Comparison of ENCODE assay signal across 8 mouse cellular contexts in genomic region chr12:108915893-108916292, GRCm38 (mm10). TPM values are rescaled to one million over a fixed set of nuclear protein-coding genes. Genes with fewer than 3 reads are reported as not detected.
DNase-seq lines count a peak whose midpoint lies in the region; ATAC-seq and TF ChIP-seq lines count a peak whose summit lies in the region.

No protein-coding gene starts in this region.

- no peak overlapping the region for H3K4me2 ChIP-seq in forebrain, embryonic 16.5 days (ENCODE audit: low read length)

- no peaks in the 10 kb centered on the region for H3K9me3 ChIP-seq in forebrain, embryonic 16.5 days (ENCODE audit: control insufficient read depth, low read length)

- WGBS in forebrain, embryonic 16.5 days = 9% methylated on average over 6 of the region's 6 CpGs
- WGBS in olfactory bulb, adult 2 months = 26% methylated on average over 6 of the region's 6 CpGs

- no peak overlapping the region for H3K4me3 ChIP-seq in forebrain, embryonic 16.5 days (replicated peaks; ENCODE audit: low read length)
- H3K4me3 ChIP-seq in left cerebral cortex, adult 2 months = no peak overlapping the region
- no peak overlapping the region for H3K4me3 ChIP-seq in olfactory bulb, adult 2 months (ENCODE audit: insufficient read depth, low read depth, low read length)

- TF ChIP-seq POLR2A in olfactory bulb, adult 2 months (IDR thresholded peaks at IDR 0.05; ENCODE audit: insufficient read depth, low read depth, low read length) = no peak

- peak; percentile 55 to 69 for DNase-seq in kidney, postnatal 4 days
- DNase-seq in kidney, postnatal 36 days = no peak
- DNase-seq in left cerebral cortex, adult 2 months (ENCODE audit: extremely low spot score in 1 of 2, low spot score in 2 of 2) = peak; percentile 55 to 61
- DNase-seq in adrenal gland, adult (ENCODE audit: inconsistent age in 2 of 2, low spot score in 1 of 2) = no peak
- no peak for DNase-seq in adrenal gland, adult 18-20 months (ENCODE audit: low spot score in 2 of 2)
- no peak for DNase-seq in T-cell, adult 2 months (ENCODE audit: low spot score)

- H3K4me1 ChIP-seq in forebrain, embryonic 16.5 days (replicated peaks; ENCODE audit: control insufficient read depth, insufficient read depth, low read length) = peaks cover 35% of the 10 kb centered on the region
- peaks cover 37% of the 10 kb centered on the region for H3K4me1 ChIP-seq in olfactory bulb, adult 2 months (ENCODE audit: control insufficient read depth, insufficient read depth, low read length)

- no peak overlapping the region for H3K27ac ChIP-seq in forebrain, embryonic 16.5 days (ENCODE audit: low read length)
- peak overlapping the region; percentile 72 for H3K27ac ChIP-seq in left cerebral cortex, adult 2 months
- peak overlapping the region; percentile 63 for H3K27ac ChIP-seq in olfactory bulb, adult 2 months (ENCODE audit: insufficient read depth, low read depth, low read length)

- no peaks in the 10 kb centered on the region for H3K36me3 ChIP-seq in forebrain, embryonic 16.5 days (ENCODE audit: control insufficient read depth, insufficient read depth)

- TF ChIP-seq CTCF in left cerebral cortex, adult 2 months (IDR thresholded peaks at IDR 0.05) = no peak
- no peak for TF ChIP-seq CTCF in olfactory bulb, adult 2 months (IDR thresholded peaks at IDR 0.05; ENCODE audit: insufficient read depth, low read depth, low read length)

- peak; percentile 79 for ATAC-seq in forebrain, embryonic 16.5 days

- intact Hi-C loops in left cerebral cortex, adult 2 months (cut with DNase I) = no loop called here

- no peaks in the 10 kb centered on the region for H3K27me3 ChIP-seq in forebrain, embryonic 16.5 days (replicated peaks; ENCODE audit: control insufficient read depth, insufficient read depth, low read length)

- H3K9ac ChIP-seq in forebrain, embryonic 16.5 days (replicated peaks; ENCODE audit: low read depth, low read length) = no peak overlapping the region

RNA-seq across cellular contexts. Expression of gene Wars, which starts 21.9 kb away (rescaled TPM):
- polyA plus RNA-seq in forebrain, embryonic 16.5 days (2015; fragmentation: Nextera tagmentation; extraction: Ambion mirVana) = 113 and 114 TPM in 2 replicates
- total RNA-seq in left cerebral cortex, adult 2 months (2021) = 10 to 100 TPM; 84.8 to 86.0 TPM
- polyA plus RNA-seq in olfactory bulb, adult 2 months (2012; ENCODE audit: insufficient read depth, insufficient read length, low replicate concordance, missing spikeins) = 429 TPM in 1 of 2 replicates, not detected in the other
- total RNA-seq in adrenal gland, adult 18-20 months (2021) = 10 to 100 TPM; 59.5 to 60.2 TPM

RNA-seq across cellular contexts. Expression of gene Wdr25, which starts 22.5 kb away (rescaled TPM):
- 8.6 and 9.1 TPM in 2 replicates for polyA plus RNA-seq in forebrain, embryonic 16.5 days (2015; fragmentation: Nextera tagmentation; extraction: Ambion mirVana)
- total RNA-seq in left cerebral cortex, adult 2 months (2021) = 10 to 100 TPM; 10.2 to 13.4 TPM
- not detected in 2 replicates for polyA plus RNA-seq in olfactory bulb, adult 2 months (2012; ENCODE audit: insufficient read depth, insufficient read length, low replicate concordance, missing spikeins)
- 1 to 10 TPM; 5.0 to 5.7 TPM for total RNA-seq in adrenal gland, adult 18-20 months (2021)

Comparison
In these comparisons a context has a peak if more than half of its experiments do, and no peak if none do; other contexts are left out.
1. DNase-seq: peak in kidney, postnatal 4 days (2 of 2) and left cerebral cortex, adult 2 months (2 of 2); none in kidney, postnatal 36 days (0 of 2), adrenal gland, adult (0 of 2), adrenal gland, adult 18-20 months (0 of 2) and T-cell, adult 2 months (single experiment).